Mouse (Mus musculus): ENCODE measurements around the gene Fmo5. TPM values are rescaled to one million over a fixed set of nuclear protein-coding genes. Genes with fewer than 3 reads are reported as not detected.

Gene Fmo5
- total RNA-seq, 2 experiments from 2014 or later, result 3.8 to 4.3 TPM

GRCm38 (mm10) chr3:97611021-97611420 lies 17.6 kb upstream of the Fmo5 start:
- no peak for TF ChIP-seq CTCF (IDR thresholded peaks at IDR 0.05)

GRCm38 (mm10) chr3:97615154-97615553 lies 13.4 kb upstream of the Fmo5 start:
- H3K4me3 ChIP-seq, result no peak overlapping the region
- TF ChIP-seq CTCF (IDR thresholded peaks at IDR 0.05), result no peak
- H3K27ac ChIP-seq, result no peak overlapping the region
- intact Hi-C loops (cut with DNase I), result no loop called here
- no peak for DNase-seq (ENCODE audit: extremely low spot score in 1 of 2, low spot score in 2 of 2)

More at GRCm38 (mm10) chr3:97611021-97611420, 17.6 kb upstream of the Fmo5 start:
- Histone ChIP-seq H3K27ac (no peak overlapping the region), H3K4me3 (no peak overlapping the region)
- no peak for DNase-seq (ENCODE audit: extremely low spot score in 1 of 2, low spot score in 2 of 2)
- intact Hi-C loops (cut with DNase I), result no loop called here

- intact Hi-C loops (cut with DNase I), result no loop called here
- Histone ChIP-seq H3K27ac (no peak overlapping the region), H3K4me3 (no peak overlapping the region)
- TF ChIP-seq CTCF (IDR thresholded peaks at IDR 0.05), result no peak
- no peak for DNase-seq (ENCODE audit: extremely low spot score in 1 of 2, low spot score in 2 of 2)
Measured at GRCm38 (mm10) chr3:97615933-97616332, 12.7 kb upstream of the Fmo5 start.

- intact Hi-C loops (cut with DNase I), result no loop called here
- DNase-seq (ENCODE audit: extremely low spot score in 1 of 2, low spot score in 2 of 2), result no peak
- no peak for TF ChIP-seq CTCF (IDR thresholded peaks at IDR 0.05)
- H3K27ac ChIP-seq, result no peak overlapping the region
- H3K4me3 ChIP-seq, result no peak overlapping the region
Measured at GRCm38 (mm10) chr3:97617091-97617825, 11.3 kb upstream of the Fmo5 start.

GRCm38 (mm10) chr3:97617899-97618298 lies 10.7 kb upstream of the Fmo5 start:
- no peak for TF ChIP-seq CTCF (IDR thresholded peaks at IDR 0.05)
- DNase-seq (ENCODE audit: extremely low spot score in 1 of 2, low spot score in 2 of 2), result no peak
- intact Hi-C loops (cut with DNase I), result no loop called here
- Histone ChIP-seq H3K4me3 (no peak overlapping the region), H3K27ac (no peak overlapping the region)

- intact Hi-C loops (cut with DNase I), result no loop called here
- no peak for DNase-seq (ENCODE audit: extremely low spot score in 1 of 2, low spot score in 2 of 2)
- no peak for TF ChIP-seq CTCF (IDR thresholded peaks at IDR 0.05)
- no peak overlapping the region for H3K27ac ChIP-seq
- no peak overlapping the region for H3K4me3 ChIP-seq
Measured at GRCm38 (mm10) chr3:97620657-97621056, 7.9 kb upstream of the Fmo5 start.

- no peak overlapping the region for H3K4me3 ChIP-seq
- intact Hi-C loops (cut with DNase I), result no loop called here
- DNase-seq (ENCODE audit: extremely low spot score in 1 of 2, low spot score in 2 of 2), result no peak
- TF ChIP-seq CTCF (IDR thresholded peaks at IDR 0.05), result no peak
- no peak overlapping the region for H3K27ac ChIP-seq
Measured at GRCm38 (mm10) chr3:97624611-97625010, 4.0 kb upstream of the Fmo5 start.

- H3K4me3 ChIP-seq, result no peak overlapping the region
- no peak overlapping the region for H3K27ac ChIP-seq
- no peak for TF ChIP-seq CTCF (IDR thresholded peaks at IDR 0.05)
- DNase-seq (ENCODE audit: extremely low spot score in 1 of 2, low spot score in 2 of 2), result no peak
- intact Hi-C loops (cut with DNase I), result no loop called here
Measured at GRCm38 (mm10) chr3:97627893-97628292, 711 bp upstream of the Fmo5 start.

GRCm38 (mm10) chr3:97629941-97630340 lies 1.3 kb downstream of the Fmo5 start:
- intact Hi-C loops (cut with DNase I), result no loop called here
- Histone ChIP-seq H3K4me3 (no peak overlapping the region), H3K27ac (no peak overlapping the region)
- no peak for TF ChIP-seq CTCF (IDR thresholded peaks at IDR 0.05)
- DNase-seq (ENCODE audit: extremely low spot score in 1 of 2, low spot score in 2 of 2), result no peak

GRCm38 (mm10) chr3:97630746-97631145 lies 2.1 kb downstream of the Fmo5 start:
- no peak for TF ChIP-seq CTCF (IDR thresholded peaks at IDR 0.05)
- H3K27ac ChIP-seq, result no peak overlapping the region
- intact Hi-C loops (cut with DNase I), result no loop called here

GRCm38 (mm10) chr3:97631258-97631860 lies 2.8 kb downstream of the Fmo5 start:
- intact Hi-C loops (cut with DNase I), result no loop called here
- Histone ChIP-seq H3K27ac (no peak overlapping the region), H3K4me3 (no peak overlapping the region)
- TF ChIP-seq CTCF (IDR thresholded peaks at IDR 0.05), result no peak
- no peak for DNase-seq (ENCODE audit: extremely low spot score in 1 of 2, low spot score in 2 of 2)

More at GRCm38 (mm10) chr3:97630746-97631145, 2.1 kb downstream of the Fmo5 start:
- no peak overlapping the region for H3K4me3 ChIP-seq
- DNase-seq (ENCODE audit: extremely low spot score in 1 of 2, low spot score in 2 of 2), result no peak

GRCm38 (mm10) chr3:97633456-97633855 lies 4.9 kb downstream of the Fmo5 start:
- DNase-seq (ENCODE audit: extremely low spot score in 1 of 2, low spot score in 2 of 2), result no peak
- no peak for TF ChIP-seq CTCF (IDR thresholded peaks at IDR 0.05)
- Histone ChIP-seq H3K4me3 (no peak overlapping the region), H3K27ac (no peak overlapping the region)
- intact Hi-C loops (cut with DNase I), result no loop called here

GRCm38 (mm10) chr3:97634288-97634761 lies 5.7 kb downstream of the Fmo5 start:
- H3K27ac ChIP-seq, result no peak overlapping the region
- no peak; the same call in 1 of the 2 replicates for TF ChIP-seq CTCF (IDR thresholded peaks at IDR 0.05)
- H3K4me3 ChIP-seq, result no peak overlapping the region
- no peak for DNase-seq (ENCODE audit: extremely low spot score in 1 of 2, low spot score in 2 of 2)
- intact Hi-C loops (cut with DNase I), result no loop called here

Data from left cerebral cortex, adult 2 months (tissue).